Mouse (Mus musculus) regulatory T cell (primary cell): ENCODE measurements around the gene Itpr1.

Experiments used
- in situ Hi-C: fragments of 300-600 bp; cut with MboI, MseI; formaldehyde crosslinking; loops from one replicate; pipeline ENCODE4 v1.15.1; 2025; ENCODE audit warnings: high pct_unique_total_duplicates

The Itpr1 gene

GRCm38 (mm10) chr6:108276880-108277507 lies 64.1 kb downstream of the Itpr1 start:
- in situ Hi-C loops: no loop called here

DNA sequence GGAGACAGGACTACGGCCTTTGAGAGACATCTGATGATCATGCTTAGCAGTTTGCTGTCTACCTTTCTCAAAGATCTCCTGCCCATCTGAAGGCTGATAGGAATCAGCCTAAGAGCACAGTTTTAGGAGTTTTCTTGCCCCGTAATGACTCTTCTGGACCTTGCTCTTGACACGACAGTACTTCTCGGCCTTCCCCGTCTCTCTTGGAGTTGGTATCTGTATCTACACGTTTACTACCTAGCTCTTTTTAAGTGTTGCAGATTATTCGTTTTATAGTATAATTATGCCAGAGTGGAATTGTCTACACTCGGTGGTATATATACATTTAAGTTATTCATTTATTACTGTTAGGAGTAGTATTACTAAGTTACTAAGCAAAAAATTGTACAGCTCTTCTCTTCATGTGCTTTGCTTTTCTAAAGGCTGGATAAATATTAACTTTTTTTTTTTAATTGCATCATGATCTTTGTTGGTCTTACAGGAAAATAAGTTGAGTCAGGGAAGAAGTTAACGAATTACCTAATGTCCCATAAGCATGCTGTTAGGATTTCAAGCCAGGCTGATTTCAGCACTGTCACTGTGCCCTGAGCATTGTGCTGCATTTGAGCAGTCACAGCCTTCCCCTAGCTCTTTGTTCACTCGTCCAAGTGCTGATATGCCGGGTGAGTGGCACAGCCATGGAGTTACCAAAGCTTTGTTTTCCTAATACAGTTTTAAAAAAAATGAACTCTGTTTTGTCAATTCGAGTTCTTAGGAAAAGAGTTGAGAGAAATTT lies 64.9 kb downstream of the Itpr1 start:
- in situ Hi-C loops: no loop called here

GRCm38 (mm10) chr6:108278826-108279630 lies 66.1 kb downstream of the Itpr1 start:
- in situ Hi-C loops: no loop called here

DNA sequence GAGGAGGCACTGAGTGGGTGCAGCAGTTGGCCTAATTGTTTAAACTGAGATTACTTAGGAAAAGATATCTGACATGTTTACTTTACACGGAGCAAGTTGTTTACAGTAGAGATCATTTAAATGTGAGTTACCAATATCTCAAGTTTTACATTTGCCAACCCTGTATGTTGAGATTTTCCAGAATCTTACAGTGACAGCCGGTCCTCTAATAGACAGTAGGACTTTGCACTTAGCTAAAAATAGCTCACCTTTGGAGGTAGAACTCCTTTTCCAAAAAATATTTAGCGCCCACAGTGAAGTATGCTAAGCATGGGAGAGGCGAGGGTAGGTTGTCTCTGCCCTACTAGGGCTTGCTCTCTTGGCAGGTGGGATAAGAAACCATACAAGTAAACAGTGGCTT lies 69.2 kb downstream of the Itpr1 start:
- in situ Hi-C loops: no loop called here

DNA sequence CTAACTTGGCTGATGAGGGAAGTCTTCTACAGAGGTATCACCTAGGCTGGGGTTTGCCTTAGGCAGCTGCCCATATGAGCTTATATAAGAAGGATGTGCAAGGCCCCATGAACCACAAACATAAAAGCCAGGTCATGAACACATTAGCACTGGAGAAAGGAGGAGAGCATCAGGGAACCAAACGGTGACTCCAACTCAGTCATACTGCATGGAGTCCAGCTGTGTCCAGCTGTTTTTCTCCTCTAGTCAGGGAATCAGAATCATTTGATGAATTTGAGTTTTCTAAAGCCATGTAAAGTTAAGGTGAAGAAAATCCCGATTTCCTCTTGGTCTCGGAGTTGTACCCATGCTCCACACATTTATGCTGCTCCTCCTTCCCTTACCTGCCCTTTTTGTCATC lies 69.7 kb downstream of the Itpr1 start:
- in situ Hi-C loops: no loop called here

DNA sequence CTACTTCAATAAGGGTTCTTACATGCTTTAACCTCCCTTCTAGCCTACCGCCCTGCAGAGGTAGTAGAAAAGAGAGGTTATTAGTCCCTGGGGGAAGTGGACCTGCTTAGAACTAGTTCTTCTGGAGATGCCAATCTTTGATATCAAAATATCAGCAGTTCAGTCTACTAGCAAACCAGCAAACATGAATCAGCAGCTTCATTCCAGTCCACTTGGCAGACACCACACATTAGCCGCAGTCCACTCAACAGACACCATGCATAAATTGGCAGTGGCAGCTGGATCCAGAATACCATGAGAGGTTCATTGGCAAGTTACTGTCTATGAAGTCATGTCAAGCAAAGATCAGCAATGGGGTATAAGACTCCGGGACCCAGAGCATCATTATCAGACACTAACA lies 71.8 kb downstream of the Itpr1 start:
- in situ Hi-C loops: no loop called here

DNA sequence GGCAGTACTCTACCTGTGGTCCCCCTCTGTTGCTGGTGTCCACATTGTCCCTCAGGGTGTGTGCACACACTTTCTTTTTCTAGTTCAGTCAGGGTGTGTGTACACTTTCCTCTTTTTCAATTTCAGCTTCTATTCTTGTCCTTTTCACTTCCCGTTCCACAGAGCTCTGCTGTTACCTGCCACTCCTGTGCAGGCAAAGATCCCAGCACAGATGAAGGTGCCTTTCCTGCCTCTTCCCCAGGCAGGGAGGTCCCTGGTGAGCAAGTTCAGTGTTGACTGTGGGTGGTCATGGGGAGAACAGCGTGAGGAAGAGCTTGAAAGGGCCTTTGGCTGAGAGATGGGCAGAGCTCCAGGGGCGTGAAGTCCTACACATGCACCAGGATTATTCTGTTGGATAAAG lies 76.1 kb downstream of the Itpr1 start:
- in situ Hi-C loops: no loop called here

DNA sequence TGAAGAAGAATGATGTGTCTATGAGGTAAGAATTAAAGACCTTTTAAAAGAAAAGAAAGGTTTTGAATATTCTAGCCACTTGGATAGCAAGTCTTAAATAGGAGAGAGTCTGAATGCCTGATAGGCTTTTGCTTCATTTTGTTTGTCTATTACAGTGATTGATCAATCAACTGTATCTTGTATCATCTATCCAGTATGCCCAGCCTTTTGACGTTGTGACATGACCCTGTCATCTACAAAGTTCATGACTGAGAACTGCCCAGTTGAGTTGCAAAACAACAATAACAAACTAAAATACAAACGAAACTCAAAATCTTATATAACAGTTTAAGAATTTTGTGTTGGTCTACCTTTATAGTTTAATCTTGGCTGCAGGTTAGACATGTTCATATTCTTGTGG lies 78.1 kb downstream of the Itpr1 start:
- in situ Hi-C loops: no loop called here

DNA sequence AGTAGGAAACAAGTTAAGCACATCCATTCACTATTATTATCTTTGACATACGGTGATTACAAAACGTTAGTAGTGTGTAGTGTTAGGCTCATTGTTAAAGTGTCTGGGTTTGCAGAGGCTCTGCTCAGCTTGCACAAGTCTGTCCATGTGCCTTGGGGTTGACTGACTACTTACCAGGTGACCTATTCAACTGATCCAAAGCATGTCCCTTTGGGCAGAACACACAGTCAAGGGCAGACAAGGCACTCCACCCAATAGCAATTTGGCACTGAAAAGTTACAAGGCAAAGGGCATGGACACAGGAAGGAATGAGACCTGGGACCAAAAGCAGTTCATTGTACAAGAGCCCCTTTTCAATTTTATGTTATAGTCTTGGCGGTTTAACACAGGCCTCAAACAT lies 78.7 kb downstream of the Itpr1 start:
- in situ Hi-C loops: no loop called here

DNA sequence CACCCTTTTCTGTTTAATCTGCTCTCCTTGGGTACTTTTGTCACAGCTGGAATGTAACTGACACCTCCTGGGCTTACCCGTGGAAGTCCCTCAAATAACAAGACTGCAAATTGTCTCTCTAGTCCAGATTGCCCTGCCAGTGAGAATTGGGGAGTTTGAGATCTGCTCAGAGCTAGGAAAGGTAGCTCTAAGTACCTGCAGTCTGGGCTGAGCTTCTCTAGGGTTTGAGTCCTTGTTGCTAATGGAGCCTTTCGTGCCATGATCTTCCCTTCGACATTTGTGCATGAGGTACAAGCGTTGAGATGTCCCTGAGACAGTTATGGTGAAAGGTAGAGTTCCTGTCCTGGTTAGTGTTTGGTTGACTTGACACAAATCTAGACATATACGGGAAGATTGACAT lies 89.0 kb downstream of the Itpr1 start:
- in situ Hi-C loops: no loop called here

DNA sequence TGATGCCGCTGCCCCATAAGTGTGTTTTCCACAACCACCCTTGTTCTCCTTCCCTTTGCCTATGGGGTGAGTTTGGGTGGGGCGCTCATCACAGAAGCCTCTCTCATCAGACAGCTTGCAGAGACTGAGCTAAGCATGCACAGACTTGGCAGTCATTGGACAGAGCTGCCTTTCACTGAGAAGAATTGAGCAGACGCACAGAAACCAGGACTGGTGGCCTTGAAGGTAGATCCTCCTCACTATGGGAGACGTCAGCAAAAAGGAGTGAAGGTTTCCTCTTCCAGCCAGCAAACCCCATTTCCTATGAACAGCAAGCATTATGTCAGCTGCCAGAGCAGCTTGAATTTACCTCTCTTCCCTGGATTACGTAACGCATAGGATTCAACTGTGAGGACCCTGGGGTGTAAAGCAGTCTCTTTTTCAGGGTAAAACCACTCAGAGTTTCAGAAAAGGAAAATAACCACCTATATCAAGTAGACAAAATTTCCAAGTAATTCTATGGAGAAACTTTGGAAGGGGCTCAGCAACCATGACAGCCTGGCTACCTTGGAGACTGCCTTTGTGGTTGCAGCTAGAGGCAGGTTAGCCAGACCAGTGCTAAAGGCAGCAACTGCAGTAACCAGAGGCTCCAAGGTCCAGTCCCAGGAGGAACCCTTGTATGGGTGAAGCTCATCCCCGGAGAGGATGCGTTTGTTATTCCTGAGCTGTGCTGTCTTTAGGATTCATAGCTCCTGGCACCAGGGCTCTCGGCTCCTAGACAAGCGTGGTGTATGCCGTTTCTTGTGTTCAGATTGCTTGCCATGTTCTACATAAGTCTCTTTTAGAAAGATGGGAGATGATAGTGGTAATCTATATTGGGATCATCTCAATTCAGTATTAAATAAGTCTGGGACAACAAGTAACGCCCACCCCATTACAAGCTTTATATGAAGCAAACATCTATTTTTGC lies 91.0 kb downstream of the Itpr1 start:
- in situ Hi-C loops: no loop called here

- in situ Hi-C loops: no loop called here
These were observed 92.4 kb downstream of the Itpr1 start for GRCm38 (mm10) chr6:108305171-108305779.

GRCm38 (mm10) chr6:108306240-108306639 lies 93.3 kb downstream of the Itpr1 start:
- in situ Hi-C loops: no loop called here

DNA sequence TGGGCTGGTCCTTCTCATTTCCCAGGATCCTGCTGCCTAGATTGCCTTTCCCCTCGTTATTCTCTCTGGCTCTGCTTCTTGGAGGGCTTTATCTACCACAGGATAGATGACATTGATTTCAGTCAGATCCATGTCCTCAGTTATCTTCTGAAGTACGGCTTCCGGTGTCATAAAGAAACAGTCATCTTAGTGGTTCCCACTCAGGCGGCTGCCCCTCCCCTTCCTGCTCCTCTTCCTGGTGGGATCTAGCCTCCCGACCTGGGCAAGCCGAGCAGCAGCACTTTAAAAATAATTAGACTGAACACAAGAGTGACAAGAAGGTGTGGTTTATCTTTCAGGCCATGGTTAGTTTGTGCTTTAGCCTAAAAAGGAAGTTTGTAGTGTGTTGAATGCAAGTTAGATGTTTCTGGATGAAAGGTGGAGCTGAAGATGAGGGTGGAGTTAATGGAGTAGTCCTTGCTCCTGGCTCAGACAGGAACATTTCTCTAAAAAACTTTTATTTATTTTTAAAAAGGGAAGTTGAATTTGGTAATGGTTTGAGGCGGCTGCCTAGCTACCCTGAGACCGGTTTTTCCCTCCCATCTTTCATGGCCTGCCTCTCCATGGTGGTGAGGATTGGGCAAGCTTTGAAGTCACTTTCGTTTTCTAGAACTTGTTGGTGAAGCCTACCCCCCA lies 94.2 kb downstream of the Itpr1 start:
- in situ Hi-C loops: no loop called here

GRCm38 (mm10) chr6:108307770-108308169 lies 94.9 kb downstream of the Itpr1 start:
- in situ Hi-C loops: no loop called here

- in situ Hi-C loops: no loop called here
These were observed 96.7 kb downstream of the Itpr1 start for GRCm38 (mm10) chr6:108309391-108310182.

- in situ Hi-C loops: no loop called here
These were observed 100.2 kb downstream of the Itpr1 start for GRCm38 (mm10) chr6:108313056-108313455.

GRCm38 (mm10) chr6:108313997-108314396 lies 101.1 kb downstream of the Itpr1 start:
- in situ Hi-C loops: no loop called here

GRCm38 (mm10) chr6:108316268-108316824 lies 103.5 kb downstream of the Itpr1 start:
- in situ Hi-C loops: no loop called here
